13 mouse cellular contexts compared by ENCODE assay signal in the genomic region with DNA sequence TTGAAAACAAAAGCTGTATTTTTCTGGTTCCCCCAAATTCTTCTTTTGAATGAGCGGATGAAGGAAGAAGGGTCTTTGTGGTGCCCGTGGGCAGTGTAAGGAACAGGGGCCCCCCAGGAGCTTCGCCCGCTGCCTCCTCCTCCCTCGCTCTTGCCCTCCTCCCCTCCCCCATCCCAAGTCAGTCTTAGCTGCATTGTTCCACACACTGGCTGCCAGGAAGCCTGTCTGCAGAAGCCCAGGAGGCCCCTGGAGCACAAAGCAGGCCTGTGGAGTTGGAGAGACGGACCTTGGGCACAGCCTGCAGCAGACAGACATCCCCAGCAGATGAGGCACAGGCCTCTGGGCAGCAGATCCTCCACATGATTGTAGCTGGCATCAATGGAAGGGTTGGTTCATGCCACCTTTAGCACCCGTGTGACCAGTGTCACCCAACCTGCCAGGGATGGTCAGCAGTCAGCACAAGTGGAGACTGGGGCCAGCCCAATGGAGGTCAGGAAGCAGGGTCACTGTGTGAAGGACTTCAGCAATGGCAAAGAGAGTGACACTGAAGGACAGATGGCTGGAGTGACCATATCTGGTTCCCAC. TPM values are rescaled to one million over a fixed set of nuclear protein-coding genes. Genes with fewer than 3 reads are reported as not detected.
DNase-seq lines count a peak whose midpoint lies in the region; ATAC-seq lines count a peak whose summit lies in the region.
"Had no signal": no experiment of that assay in that cellular context is flagged by ENCODE, and none has a peak within 500 bp of the region (broad histone marks: within the 10 kb centered on the region; RNA-seq: fewer than 3 reads in every experiment).

No protein-coding gene starts in this region.

- ATAC-seq in kidney, embryonic 15.5 days (replicated peaks; ENCODE audit: low FRiP score), result 0 out of 2 replicates have a peak, but pooled peaks have one; percentile 18
- peak; percentile 53; the same call in 1 of the 2 replicates for ATAC-seq in embryonic facial prominence, embryonic 13.5 days (ENCODE audit: insufficient number of reproducible peaks, insufficient read depth, low FRiP score, low TSS enrichment, low read depth)
- 0 out of 2 replicates have a peak, but pooled peaks have one; percentile 48 for ATAC-seq in hindbrain, embryonic 16.5 days
- ATAC-seq in neural tube, embryonic 12.5 days (ENCODE audit: low FRiP score, low read depth), result peak; percentile 85
- ATAC-seq: inflammation-experienced regulatory T-cells, adult 6 months had no signal

- H3K4me3 ChIP-seq in kidney, embryonic 15.5 days (replicated peaks), result no peak overlapping the region
- H3K4me3 ChIP-seq in embryonic facial prominence, embryonic 13.5 days, result no peak overlapping the region
- no peak overlapping the region for H3K4me3 ChIP-seq in hindbrain, embryonic 16.5 days (ENCODE audit: low read length)
- H3K4me3 ChIP-seq in neural tube, embryonic 12.5 days, result no peak overlapping the region

- peaks cover 5% of the 10 kb centered on the region; the same call in 1 of the 2 replicates for H3K4me1 ChIP-seq in kidney, embryonic 15.5 days
- peaks cover 29% of the 10 kb centered on the region for H3K4me1 ChIP-seq in embryonic facial prominence, embryonic 13.5 days
- peaks cover 5% of the 10 kb centered on the region; the same call in 1 of the 2 replicates for H3K4me1 ChIP-seq in hindbrain, embryonic 16.5 days (ENCODE audit: control insufficient read depth, insufficient read depth, low read depth, low read length)
- peaks cover 23% of the 10 kb centered on the region for H3K4me1 ChIP-seq in neural tube, embryonic 12.5 days

- DNase-seq in kidney, postnatal 4 days, result no peak
- DNase-seq in gastrocnemius, adult 18-20 months (ENCODE audit: low spot score), result no peak
- no peak for DNase-seq in adrenal gland, postnatal 10 days
- DNase-seq: adrenal gland, postnatal 36 days; cerebellum, adult 18-20 months; lung, postnatal 14 days; thymus, postnatal 25 days had no signal

- H3K27ac ChIP-seq in kidney, embryonic 15.5 days, result no peak overlapping the region
- peak overlapping the region; percentile 94 for H3K27ac ChIP-seq in embryonic facial prominence, embryonic 13.5 days
- H3K27ac ChIP-seq in hindbrain, embryonic 16.5 days (ENCODE audit: low read depth, low read length), result no peak overlapping the region
- peak overlapping the region; percentile 29; the same call in 1 of the 2 replicates for H3K27ac ChIP-seq in neural tube, embryonic 12.5 days

- no peaks in the 10 kb centered on the region for H3K27me3 ChIP-seq in kidney, embryonic 15.5 days
- no peaks in the 10 kb centered on the region for H3K27me3 ChIP-seq in embryonic facial prominence, embryonic 13.5 days
- no peaks in the 10 kb centered on the region for H3K27me3 ChIP-seq in hindbrain, embryonic 16.5 days (replicated peaks; ENCODE audit: control insufficient read depth, insufficient read depth, low read length)
- no peaks in the 10 kb centered on the region for H3K27me3 ChIP-seq in neural tube, embryonic 12.5 days (replicated peaks)

- no peaks in the 10 kb centered on the region for H3K36me3 ChIP-seq in kidney, embryonic 15.5 days
- H3K36me3 ChIP-seq in embryonic facial prominence, embryonic 13.5 days, result peaks cover 8% of the 10 kb centered on the region
- no peaks in the 10 kb centered on the region for H3K36me3 ChIP-seq in hindbrain, embryonic 16.5 days (ENCODE audit: control insufficient read depth, insufficient read depth, low read length)
- no peaks in the 10 kb centered on the region for H3K36me3 ChIP-seq in neural tube, embryonic 12.5 days

- peaks cover 2% of the 10 kb centered on the region; the same call in 1 of the 2 replicates for H3K9me3 ChIP-seq in kidney, embryonic 15.5 days (replicated peaks)
- H3K9me3 ChIP-seq in embryonic facial prominence, embryonic 13.5 days, result no peaks in the 10 kb centered on the region
- peaks cover 5% of the 10 kb centered on the region; the same call in 1 of the 2 replicates for H3K9me3 ChIP-seq in hindbrain, embryonic 16.5 days (ENCODE audit: control insufficient read depth, low read length)
- H3K9me3 ChIP-seq in neural tube, embryonic 12.5 days, result no peaks in the 10 kb centered on the region

- H3K9ac ChIP-seq in kidney, embryonic 15.5 days, result no peak overlapping the region
- H3K9ac ChIP-seq in embryonic facial prominence, embryonic 13.5 days, result peak overlapping the region; percentile 62
- H3K9ac ChIP-seq in hindbrain, embryonic 16.5 days (ENCODE audit: low read depth, low read length), result no peak overlapping the region
- 0 out of 2 replicates have a peak overlapping the region, but pooled peaks have one; percentile 13 for H3K9ac ChIP-seq in neural tube, embryonic 12.5 days

- 70% methylated on average over 7 of the region's 7 CpGs for WGBS in kidney, embryonic 15.5 days
- WGBS in embryonic facial prominence, embryonic 13.5 days, result 9% methylated on average over 7 of the region's 7 CpGs
- 16% methylated on average over 7 of the region's 7 CpGs for WGBS in hindbrain, embryonic 16.5 days
- WGBS in neural tube, embryonic 12.5 days, result 35% methylated on average over 7 of the region's 7 CpGs

- H3K4me2 ChIP-seq in kidney, embryonic 15.5 days, result no peak overlapping the region
- peak overlapping the region; percentile 14 for H3K4me2 ChIP-seq in embryonic facial prominence, embryonic 13.5 days
- no peak overlapping the region for H3K4me2 ChIP-seq in hindbrain, embryonic 16.5 days (ENCODE audit: low read length)
- peak overlapping the region; percentile 21 for H3K4me2 ChIP-seq in neural tube, embryonic 12.5 days (replicated peaks)

RNA-seq across cellular contexts. Expression of a gene that starts 27.9 kb away (rescaled TPM):
- polyA plus RNA-seq in kidney, embryonic 15.5 days (2015; fragmentation: Nextera tagmentation; extraction: Ambion mirVana), result 10.8 and 14.2 TPM in 2 replicates
- 99.7 and 104 TPM in 2 replicates for polyA plus RNA-seq in embryonic facial prominence, embryonic 13.5 days (2015; fragmentation: Nextera tagmentation; extraction: Ambion mirVana)
- 10.3 and 11.0 TPM in 2 replicates for polyA plus RNA-seq in hindbrain, embryonic 16.5 days (2015; fragmentation: Nextera tagmentation; extraction: Ambion mirVana)
- 17.7 and 18.8 TPM in 2 replicates for polyA plus RNA-seq in neural tube, embryonic 12.5 days (2016; fragmentation: Nextera tagmentation; extraction: Ambion mirVana)
- under 1 TPM; 0.25 to 0.40 TPM for total RNA-seq in gastrocnemius, adult 18-20 months (2021)
- 10 to 100 TPM in 1 of 2 experiments, 1 to 10 TPM in 1; 9.5 to 10.3 TPM for total RNA-seq in adrenal gland, postnatal 10 days (2021)
- total RNA-seq: CH12.LX had no signal
- polyA plus RNA-seq: inflammation-experienced regulatory T-cells, adult 6 months had no signal

RNA-seq across cellular contexts. Expression of a gene that starts 38.0 kb away (rescaled TPM):
- polyA plus RNA-seq in kidney, embryonic 15.5 days (2015; fragmentation: Nextera tagmentation; extraction: Ambion mirVana), result 118 TPM in 2 replicates
- 129 and 140 TPM in 2 replicates for polyA plus RNA-seq in embryonic facial prominence, embryonic 13.5 days (2015; fragmentation: Nextera tagmentation; extraction: Ambion mirVana)
- 227 and 242 TPM in 2 replicates for polyA plus RNA-seq in hindbrain, embryonic 16.5 days (2015; fragmentation: Nextera tagmentation; extraction: Ambion mirVana)
- polyA plus RNA-seq in neural tube, embryonic 12.5 days (2016; fragmentation: Nextera tagmentation; extraction: Ambion mirVana), result 154 and 158 TPM in 2 replicates
- total RNA-seq in gastrocnemius, adult 18-20 months (2021), result 100 to 1,000 TPM in 1 of 2 experiments, 10 to 100 TPM in 1; 93.9 to 108 TPM
- 100 to 1,000 TPM; 111 to 120 TPM for total RNA-seq in adrenal gland, postnatal 10 days (2021)

RNA-seq across cellular contexts. Expression of a gene that starts 56.3 kb away (rescaled TPM):
- 39.7 and 42.1 TPM in 2 replicates for polyA plus RNA-seq in kidney, embryonic 15.5 days (2015; fragmentation: Nextera tagmentation; extraction: Ambion mirVana)
- 44.1 and 44.9 TPM in 2 replicates for polyA plus RNA-seq in embryonic facial prominence, embryonic 13.5 days (2015; fragmentation: Nextera tagmentation; extraction: Ambion mirVana)
- polyA plus RNA-seq in hindbrain, embryonic 16.5 days (2015; fragmentation: Nextera tagmentation; extraction: Ambion mirVana), result 45.2 and 45.4 TPM in 2 replicates
- polyA plus RNA-seq in neural tube, embryonic 12.5 days (2016; fragmentation: Nextera tagmentation; extraction: Ambion mirVana), result 44.6 and 46.6 TPM in 2 replicates
- total RNA-seq in gastrocnemius, adult 18-20 months (2021), result 10 to 100 TPM; 12.0 to 12.9 TPM
- 10 to 100 TPM; 15.2 to 19.1 TPM for total RNA-seq in adrenal gland, postnatal 10 days (2021)

RNA-seq across cellular contexts. Expression of a gene that starts 58.5 kb away (rescaled TPM):
- 0.23 and 0.31 TPM in 2 replicates for polyA plus RNA-seq in kidney, embryonic 15.5 days (2015; fragmentation: Nextera tagmentation; extraction: Ambion mirVana)
- 4.5 and 5.7 TPM in 2 replicates for polyA plus RNA-seq in embryonic facial prominence, embryonic 13.5 days (2015; fragmentation: Nextera tagmentation; extraction: Ambion mirVana)
- 0.84 and 1.3 TPM in 2 replicates for polyA plus RNA-seq in hindbrain, embryonic 16.5 days (2015; fragmentation: Nextera tagmentation; extraction: Ambion mirVana)
- 0.15 and 0.50 TPM in 2 replicates for polyA plus RNA-seq in neural tube, embryonic 12.5 days (2016; fragmentation: Nextera tagmentation; extraction: Ambion mirVana)
- total RNA-seq in gastrocnemius, adult 18-20 months (2021), result not detected
- under 1 TPM in 1 of 2 experiments, not detected in 1; 0.15 TPM for total RNA-seq in adrenal gland, postnatal 10 days (2021)
- total RNA-seq: adrenal gland, postnatal 36 days had no signal

Comparison
In these comparisons a context has a peak if more than half of its experiments do, and no peak if none do; other contexts are left out.
1. ATAC-seq: peak in every context shown above with its lines; median percentile 85 in neural tube, embryonic 12.5 days; 53 in embryonic facial prominence, embryonic 13.5 days; 48 in hindbrain, embryonic 16.5 days; 18 in kidney, embryonic 15.5 days.
2. H3K27ac ChIP-seq: peak in embryonic facial prominence, embryonic 13.5 days (single experiment) and neural tube, embryonic 12.5 days (single experiment); none in kidney, embryonic 15.5 days (single experiment) and hindbrain, embryonic 16.5 days (single experiment).
3. H3K4me2 ChIP-seq: peak in embryonic facial prominence, embryonic 13.5 days (single experiment) and neural tube, embryonic 12.5 days (single experiment); none in kidney, embryonic 15.5 days (single experiment) and hindbrain, embryonic 16.5 days (single experiment).
4. H3K9ac ChIP-seq: peak in embryonic facial prominence, embryonic 13.5 days (single experiment) and neural tube, embryonic 12.5 days (single experiment); none in kidney, embryonic 15.5 days (single experiment) and hindbrain, embryonic 16.5 days (single experiment).